In genomic region chr10:38965857-38966256, GRCm38 (mm10) we compare ENCODE assay signal across 8 mouse cellular contexts. TPM values are rescaled to one million over a fixed set of nuclear protein-coding genes. Genes with fewer than 3 reads are reported as not detected.
A peak's percentile ranks its signal among the peaks of the same experiment; 100 is the strongest.
DNase-seq lines count a peak whose midpoint lies in the region; ATAC-seq and TF ChIP-seq lines count a peak whose summit lies in the region.

No protein-coding gene starts in this region.

- H3K4me1 ChIP-seq in intestine, postnatal 0 days (replicated peaks; ENCODE audit: control insufficient read depth, insufficient read depth, low read length) = no peaks in the 10 kb centered on the region; the same call in 1 of the 2 replicates

- ATAC-seq in granulocyte monocyte progenitor cell, adult 5-6 weeks (replicated peaks; ENCODE audit: poor library complexity, severe bottlenecking) = peak; percentile 51
- ATAC-seq in intestine, postnatal 0 days = no peak
- ATAC-seq in inflammation-experienced regulatory T-cells, adult 6 months = no peak

- H3K4me3 ChIP-seq in intestine, postnatal 0 days (ENCODE audit: low read depth, low read length) = peak overlapping the region; percentile 49

- peak; percentile 32; the same call in 1 of the 2 replicates for TF ChIP-seq CTCF in intestine, postnatal 0 days (IDR thresholded peaks at IDR 0.05; ENCODE audit: low read depth)

- H3K4me2 ChIP-seq in intestine, postnatal 0 days (replicated peaks; ENCODE audit: low read depth) = peak overlapping the region; percentile 57

- 6% methylated on average over 14 of the region's 14 CpGs for WGBS in intestine, postnatal 0 days

- H3K9ac ChIP-seq in intestine, postnatal 0 days (ENCODE audit: low read depth, low read length) = peak overlapping the region; percentile 35; the same call in 1 of the 2 replicates

- H3K36me3 ChIP-seq in intestine, postnatal 0 days (ENCODE audit: control insufficient read depth, insufficient read depth) = no peaks in the 10 kb centered on the region

- H3K27ac ChIP-seq in intestine, postnatal 0 days (ENCODE audit: low read depth, low read length) = peak overlapping the region; percentile 36; the same call in 1 of the 2 replicates

- no peaks in the 10 kb centered on the region for H3K27me3 ChIP-seq in intestine, postnatal 0 days (replicated peaks; ENCODE audit: control insufficient read depth, insufficient read depth, low read length)

- peak; percentile 11 for DNase-seq in kidney, adult 18-20 months
- no peak for DNase-seq in kidney, adult 8-10 months
- DNase-seq in adrenal gland, postnatal 25 days = peak; percentile 30
- peak; percentile 31 for DNase-seq in mesoderm, embryonic 11.5 days (ENCODE audit: low read depth, low spot score)
- DNase-seq in testis, postnatal 14 days (ENCODE audit: low spot score) = peak; percentile 5

- H3K9me3 ChIP-seq in intestine, postnatal 0 days (ENCODE audit: control insufficient read depth) = no peaks in the 10 kb centered on the region

RNA-seq across cellular contexts. Expression of gene Lama4, which starts 0.5 kb away (rescaled TPM):
- 61.8 and 86.5 TPM in 2 replicates for total RNA-seq in adrenal gland, postnatal 25 days (2021)
- not detected in 2 replicates for total RNA-seq in granulocyte monocyte progenitor cell, adult 5-6 weeks (2014; fragmentation: Nextera tagmentation)
- total RNA-seq in granulocyte monocyte progenitor cell, adult 5-6 weeks (2017) = not detected in 2 replicates
- 27.2 and 28.3 TPM in 2 replicates for polyA plus RNA-seq in intestine, postnatal 0 days (2015; fragmentation: Nextera tagmentation; extraction: Ambion mirVana)
- polyA plus RNA-seq in inflammation-experienced regulatory T-cells, adult 6 months (2017; shearing (Covaris generic)) = not detected

Comparison
In these comparisons a context has a peak if more than half of its experiments do, and no peak if none do; other contexts are left out.
1. DNase-seq: peak in kidney, adult 18-20 months (single experiment), adrenal gland, postnatal 25 days (single experiment), mesoderm, embryonic 11.5 days (single experiment) and testis, postnatal 14 days (single experiment); none in kidney, adult 8-10 months (0 of 2).
2. RNA of gene Lama4, which starts 0.5 kb away (total RNA-seq): 61.8 to 86.5 TPM in adrenal gland, postnatal 25 days; not detected in granulocyte monocyte progenitor cell, adult 5-6 weeks; every median in the first group is over 10 times any median in the second.